In the genomic region with DNA sequence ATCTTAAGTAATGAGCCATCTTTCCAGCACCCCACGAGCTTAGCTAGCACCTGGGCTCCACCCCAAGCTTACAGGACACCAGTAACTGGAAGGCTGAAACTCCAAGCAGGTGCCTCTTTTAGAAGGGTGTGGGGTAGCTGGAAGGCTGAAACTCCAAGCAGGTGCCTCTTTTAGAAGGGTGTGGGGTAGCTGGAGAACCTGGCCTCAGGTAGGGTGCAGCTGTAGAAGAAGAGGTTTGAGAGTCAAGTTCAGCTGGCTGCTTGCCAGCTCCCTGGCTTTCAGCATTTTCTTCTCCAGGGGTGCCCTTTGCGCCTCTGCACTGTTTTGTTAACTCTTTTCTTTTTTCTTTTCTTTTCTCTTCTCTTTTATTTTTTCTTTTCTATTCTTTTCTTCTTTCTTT, we compare ENCODE assay signal across 21 mouse cellular contexts. TPM values are rescaled to one million over a fixed set of nuclear protein-coding genes. Genes with fewer than 3 reads are reported as not detected.
DNase-seq lines count a peak whose midpoint lies in the region; ATAC-seq and TF ChIP-seq lines count a peak whose summit lies in the region.
"Had no signal": no experiment of that assay in that cellular context is flagged by ENCODE, and none has a peak within 500 bp of the region (broad histone marks: within the 10 kb centered on the region; RNA-seq: fewer than 3 reads in every experiment).

No protein-coding gene starts in this region.

- peaks cover 6% of the 10 kb centered on the region for H3K79me2 ChIP-seq in MEL (ENCODE audit: control insufficient read depth, insufficient read depth, low read length, poor library complexity)

- TF ChIP-seq POLR2A in kidney, adult 2 months (IDR thresholded peaks at IDR 0.05; ENCODE audit: low read depth, low read length), result no peak
- TF ChIP-seq POLR2A in MEL (IDR thresholded peaks at IDR 0.05; ENCODE audit: control insufficient read depth in 1 of 2, insufficient read depth in 1 of 2, low read depth in 1 of 2, low read length in 2 of 2, poor library complexity in 1 of 2), result no peak

- no peak for TF ChIP-seq CTCF in kidney, adult 2 months (conservative IDR thresholded peaks at IDR 0.05; ENCODE audit: insufficient read depth, insufficient read length, low read depth, low read length)
- no peak for TF ChIP-seq CTCF in MEL (IDR thresholded peaks at IDR 0.05 in 2 of 3, conservative IDR thresholded peaks at IDR 0.05 in 1 of 3; ENCODE audit: control insufficient read depth in 1 of 3, insufficient read depth in 1 of 3, low read depth in 2 of 3, low read length in 3 of 3, poor library complexity in 1 of 3, severe bottlenecking in 1 of 3)

- H3K4me1 ChIP-seq in kidney, adult 2 months (ENCODE audit: control insufficient read depth, insufficient read depth, low read length), result no peaks in the 10 kb centered on the region; the same call in 1 of the 2 replicates
- no peaks in the 10 kb centered on the region for H3K4me1 ChIP-seq in kidney, embryonic 14.5 days (ENCODE audit: control insufficient read depth, insufficient read depth, low read length)
- H3K4me1 ChIP-seq in MEL (ENCODE audit: control insufficient read depth in 1 of 2, insufficient read depth in 2 of 2, low read length in 2 of 2), result peaks cover 2 to 13% of the 10 kb centered on the region in 2 experiments; a peak in 3 of 4 replicates
- H3K4me1 ChIP-seq: embryonic facial prominence, embryonic 12.5 days had no signal

- TF ChIP-seq RAD21 in MEL (IDR thresholded peaks at IDR 0.05; ENCODE audit: low read depth, low read length), result no peak

- H3K36me3 ChIP-seq in kidney, adult 2 months (ENCODE audit: control insufficient read depth, insufficient read depth, low read length), result no peaks in the 10 kb centered on the region
- H3K36me3 ChIP-seq in kidney, embryonic 14.5 days (ENCODE audit: control insufficient read depth, insufficient read depth, low read length), result no peaks in the 10 kb centered on the region
- H3K36me3 ChIP-seq in MEL (ENCODE audit: control insufficient read depth in 1 of 2, insufficient read depth in 2 of 2, low read length in 2 of 2), result peaks cover 0 to 20% of the 10 kb centered on the region in 2 experiments; a peak in 2 of 4 replicates
- H3K36me3 ChIP-seq: embryonic facial prominence, embryonic 12.5 days; heart, embryonic 15.5 days; hindbrain, embryonic 12.5 days; midbrain, embryonic 10.5 days had no signal

- TF ChIP-seq EP300 in MEL (IDR thresholded peaks at IDR 0.05; ENCODE audit: low read depth in 1 of 2, low read length in 2 of 2), result no peak

- H3K4me2 ChIP-seq in kidney, embryonic 14.5 days (replicated peaks; ENCODE audit: low read depth, low read length), result no peak overlapping the region
- H3K4me2 ChIP-seq: embryonic facial prominence, embryonic 12.5 days; heart, embryonic 15.5 days; hindbrain, embryonic 12.5 days had no signal

- H3K4me3 ChIP-seq in kidney, adult 2 months (ENCODE audit: insufficient read depth, low read depth, low read length), result no peak overlapping the region
- H3K4me3 ChIP-seq in kidney, embryonic 14.5 days (ENCODE audit: low read length), result no peak overlapping the region
- H3K4me3 ChIP-seq in MEL (ENCODE audit: control insufficient read depth in 1 of 2, insufficient read depth in 1 of 2, low read depth in 2 of 2, low read length in 2 of 2), result no peak overlapping the region
- H3K4me3 ChIP-seq: embryonic facial prominence, embryonic 12.5 days; heart, embryonic 15.5 days; hindbrain, embryonic 12.5 days; layer of hippocampus, adult 2 months; midbrain, embryonic 10.5 days; myocyte had no signal

- intact Hi-C loops in heart, postnatal 25 days (cut with DNase I), result no loop called here

- DNase-seq in kidney, adult 2 months, result peak; percentile 65
- peak; percentile 48 for DNase-seq in MEL (ENCODE audit: low read depth, low spot score)
- DNase-seq in kidney, postnatal 14 days, result peak; percentile 70
- DNase-seq in naive thymus-derived CD4-positive, alpha-beta T cell, adult 2 months (ENCODE audit: low read depth), result peak; percentile 11
- no peak for DNase-seq in heart, adult 8-10 months (ENCODE audit: low spot score)
- no peak for DNase-seq in heart, postnatal 25 days (ENCODE audit: low spot score)
- no peak for DNase-seq in embryo, embryonic 10 days (ENCODE audit: low spot score)
- DNase-seq: adrenal gland, postnatal 14 days; B cell, adult 2 months; cerebellum, adult 11-12 months; heart, adult 11 months had no signal

- H3K9ac ChIP-seq in kidney, embryonic 14.5 days (ENCODE audit: low read depth, low read length), result no peak overlapping the region
- no peak overlapping the region for H3K9ac ChIP-seq in MEL (ENCODE audit: control insufficient read depth, low read depth, low read length, poor library complexity, severe bottlenecking)
- H3K9ac ChIP-seq: embryonic facial prominence, embryonic 12.5 days; heart, embryonic 15.5 days; hindbrain, embryonic 12.5 days had no signal

- no peaks in the 10 kb centered on the region for H3K9me3 ChIP-seq in kidney, embryonic 14.5 days (ENCODE audit: control insufficient read depth, low read length)
- H3K9me3 ChIP-seq in MEL (replicated peaks; ENCODE audit: insufficient read depth, low read length), result no peaks in the 10 kb centered on the region
- H3K9me3 ChIP-seq: embryonic facial prominence, embryonic 12.5 days; heart, embryonic 15.5 days had no signal

- H3K27ac ChIP-seq in kidney, adult 2 months (ENCODE audit: insufficient read depth, low read depth, low read length), result no peak overlapping the region
- no peak overlapping the region for H3K27ac ChIP-seq in kidney, embryonic 14.5 days (ENCODE audit: low read depth, low read length)
- no peak overlapping the region for H3K27ac ChIP-seq in MEL (ENCODE audit: control insufficient read depth, low read depth, low read length)
- H3K27ac ChIP-seq: embryonic facial prominence, embryonic 12.5 days; heart, embryonic 15.5 days; hindbrain, embryonic 12.5 days; layer of hippocampus, adult 2 months; midbrain, embryonic 10.5 days had no signal

- H3K27me3 ChIP-seq in kidney, adult 2 months (replicated peaks; ENCODE audit: control insufficient read depth, insufficient read depth, low read length), result no peaks in the 10 kb centered on the region
- H3K27me3 ChIP-seq in kidney, embryonic 14.5 days (ENCODE audit: control insufficient read depth, insufficient read depth, low read length), result no peaks in the 10 kb centered on the region
- no peaks in the 10 kb centered on the region for H3K27me3 ChIP-seq in MEL (ENCODE audit: control insufficient read depth in 1 of 2, insufficient read depth in 2 of 2, low read length in 2 of 2)
- H3K27me3 ChIP-seq: embryonic facial prominence, embryonic 12.5 days; heart, embryonic 15.5 days; Patski had no signal

- WGBS in kidney, adult 2 months, result 52% methylated on average over 2 of the region's 2 CpGs
- WGBS in kidney, embryonic 14.5 days, result 94% methylated on average over 2 of the region's 2 CpGs

- ATAC-seq in kidney, embryonic 14.5 days (ENCODE audit: low FRiP score, low TSS enrichment), result no peak
- ATAC-seq: activated CD4-positive, CD25-positive, alpha-beta regulatory T cell, adult 4 months; inflammation-experienced regulatory T-cells, adult 6 months; Patski had no signal

TF ChIP-seq in MEL, 35 proteins besides CTCF, POLR2A, EP300 and RAD21:
- TF ChIP-seq ZMIZ1 (IDR thresholded peaks at IDR 0.05; ENCODE audit: low read depth, low read length) (no peak), MAZ (IDR thresholded peaks at IDR 0.05; ENCODE audit: low read depth, low read length) (no peak), SIN3A (IDR thresholded peaks at IDR 0.05; ENCODE audit: low read length) (0 out of 2 replicates have a peak, but pooled peaks have one; percentile 29), ELF1 (IDR thresholded peaks at IDR 0.05; ENCODE audit: low read depth, low read length) (no peak), CHD2 (IDR thresholded peaks at IDR 0.05; ENCODE audit: low read length) (no peak), ZNF384 (IDR thresholded peaks at IDR 0.05; ENCODE audit: low read depth, low read length) (no peak), JUND (IDR thresholded peaks at IDR 0.05; ENCODE audit: low read depth, low read length) (no peak)

RNA-seq across cellular contexts. Expression of a gene that starts 18.2 kb away (rescaled TPM):
- 21.4 and 26.5 TPM in 2 replicates for polyA plus RNA-seq in kidney, adult 2 months (2012; rRNA removed)
- polyA plus RNA-seq in kidney, embryonic 14.5 days (2014; fragmentation: Nextera tagmentation; extraction: Ambion mirVana), result 25.7 and 33.3 TPM in 2 replicates
- 8.2 and 8.6 TPM in 2 replicates for total RNA-seq in MEL (2012; rRNA removed)
- polyA plus RNA-seq in MEL (2012; ENCODE audit: insufficient read depth in 1 of 2, insufficient read length in 2 of 2, low read depth in 1 of 2, low replicate concordance in 2 of 2, missing spikeins in 1 of 2), result 10 to 100 TPM in 1 of 2 experiments, not detected in 1; 12.4 TPM
- total RNA-seq in heart, adult 8-10 months (2022), result 10 to 100 TPM; 10.2 to 11.8 (median 11.1) TPM
- total RNA-seq in heart, postnatal 25 days (2021), result 10 to 100 TPM in 1 of 2 experiments, 1 to 10 TPM in 1; 8.7 to 10.3 TPM

Comparison
In these comparisons a context has a peak if more than half of its experiments do, and no peak if none do; other contexts are left out.
1. DNase-seq: peak in kidney, adult 2 months (single experiment), MEL (single experiment), kidney, postnatal 14 days (single experiment) and naive thymus-derived CD4-positive, alpha-beta T cell, adult 2 months (single experiment); none in heart, adult 8-10 months (single experiment), heart, postnatal 25 days (single experiment) and embryo, embryonic 10 days (single experiment).